Mouse (Mus musculus): ENCODE measurements around the gene Mbtd1. TPM values are rescaled to one million over a fixed set of nuclear protein-coding genes. Genes with fewer than 3 reads are reported as not detected.

Gene Mbtd1
- 16.9 and 19.5 TPM in 2 replicates for polyA plus RNA-seq (2014; fragmentation: Nextera tagmentation; extraction: Ambion mirVana)

- ATAC-seq (ENCODE audit: low FRiP score) (peak; percentile 97), DNase-seq (ENCODE audit: low spot score) (peak; percentile 98)
- no peaks in the 10 kb centered on the region for H3K9me3 ChIP-seq (ENCODE audit: control insufficient read depth, low read length)
- WGBS: 1% methylated on average over 77 of the region's 83 CpGs
- peaks cover 12% of the 10 kb centered on the region for H3K36me3 ChIP-seq (replicated peaks; ENCODE audit: control insufficient read depth, insufficient read depth)
- peak within 1 kb of the TSS; percentile 98 for H3K4me3 ChIP-seq (replicated peaks; ENCODE audit: low read length)
- peak within 1 kb of the TSS; percentile 90 for H3K4me2 ChIP-seq (replicated peaks)
- peaks cover 39% of the 10 kb centered on the region for H3K4me1 ChIP-seq (replicated peaks; ENCODE audit: control insufficient read depth, insufficient read depth, low read length)
- H3K27me3 ChIP-seq (ENCODE audit: control insufficient read depth, insufficient read depth, low read length): no peaks in the 10 kb centered on the region
- peak within 1 kb of the TSS; percentile 87 for H3K9ac ChIP-seq
- H3K27ac ChIP-seq: peak within 1 kb of the TSS; percentile 86
Observed at GRCm38 (mm10) chr11:93885572-93886410, at the start of gene Mbtd1, which contains the start of gene Utp18. Gene Mbtd1, plus strand, starts transcription at chr11:93885852. Gene Utp18, minus strand, starts transcription at chr11:93885766.

- H3K4me3 ChIP-seq (replicated peaks; ENCODE audit: low read length): no peak overlapping the region
- H3K4me2 ChIP-seq (replicated peaks): no peak overlapping the region
- DNase-seq (ENCODE audit: low spot score) (no peak), ATAC-seq (ENCODE audit: low FRiP score) (no peak)
- H3K27me3 ChIP-seq (ENCODE audit: control insufficient read depth, insufficient read depth, low read length): no peaks in the 10 kb centered on the region
- no peak overlapping the region for H3K27ac ChIP-seq
- no peaks in the 10 kb centered on the region for H3K4me1 ChIP-seq (replicated peaks; ENCODE audit: control insufficient read depth, insufficient read depth, low read length)
- H3K36me3 ChIP-seq (replicated peaks; ENCODE audit: control insufficient read depth, insufficient read depth): no peaks in the 10 kb centered on the region
- WGBS: 7% methylated on average over 2 of the region's 2 CpGs
- no peaks in the 10 kb centered on the region for H3K9me3 ChIP-seq (ENCODE audit: control insufficient read depth, low read length)
- no peak overlapping the region for H3K9ac ChIP-seq
Observed at GRCm38 (mm10) chr11:93847342-93847741, 38.3 kb upstream of the Mbtd1 start.

- DNase-seq (ENCODE audit: low spot score) (no peak), ATAC-seq (ENCODE audit: low FRiP score) (no peak)
- no peak overlapping the region for H3K4me2 ChIP-seq (replicated peaks)
- H3K27me3 ChIP-seq (ENCODE audit: control insufficient read depth, insufficient read depth, low read length): no peaks in the 10 kb centered on the region
- no peak overlapping the region for H3K9ac ChIP-seq
- H3K27ac ChIP-seq: no peak overlapping the region
- no peak overlapping the region for H3K4me3 ChIP-seq (replicated peaks; ENCODE audit: low read length)
- no peaks in the 10 kb centered on the region for H3K36me3 ChIP-seq (replicated peaks; ENCODE audit: control insufficient read depth, insufficient read depth)
- H3K4me1 ChIP-seq (replicated peaks; ENCODE audit: control insufficient read depth, insufficient read depth, low read length): no peaks in the 10 kb centered on the region
- 87% methylated on average over 3 of the region's 3 CpGs for WGBS
- no peaks in the 10 kb centered on the region for H3K9me3 ChIP-seq (ENCODE audit: control insufficient read depth, low read length)
Observed at GRCm38 (mm10) chr11:93852546-93852945, 33.1 kb upstream of the Mbtd1 start.

- Histone ChIP-seq H3K4me1 (replicated peaks; ENCODE audit: control insufficient read depth, insufficient read depth, low read length) (no peaks in the 10 kb centered on the region), H3K27ac (no peak overlapping the region), H3K9ac (no peak overlapping the region), H3K4me2 (replicated peaks) (no peak overlapping the region), H3K27me3 (ENCODE audit: control insufficient read depth, insufficient read depth, low read length) (no peaks in the 10 kb centered on the region), H3K36me3 (replicated peaks; ENCODE audit: control insufficient read depth, insufficient read depth) (peaks cover 24% of the 10 kb centered on the region), H3K9me3 (ENCODE audit: control insufficient read depth, low read length) (no peaks in the 10 kb centered on the region), H3K4me3 (replicated peaks; ENCODE audit: low read length) (no peak overlapping the region)
- ATAC-seq (ENCODE audit: low FRiP score) (no peak; the same call in 1 of the 2 replicates), DNase-seq (ENCODE audit: low spot score) (peak; percentile 97)
- WGBS: 6% methylated on average over 6 of the region's 6 CpGs
Observed at GRCm38 (mm10) chr11:93856284-93856955, 29.2 kb upstream of the Mbtd1 start.

- 87% methylated on average over 1 of the region's 1 CpGs for WGBS
- Histone ChIP-seq H3K27me3 (ENCODE audit: control insufficient read depth, insufficient read depth, low read length) (no peaks in the 10 kb centered on the region), H3K9ac (no peak overlapping the region), H3K4me2 (replicated peaks) (no peak overlapping the region), H3K4me3 (replicated peaks; ENCODE audit: low read length) (no peak overlapping the region), H3K4me1 (replicated peaks; ENCODE audit: control insufficient read depth, insufficient read depth, low read length) (no peaks in the 10 kb centered on the region), H3K27ac (no peak overlapping the region), H3K36me3 (replicated peaks; ENCODE audit: control insufficient read depth, insufficient read depth) (peaks cover 50% of the 10 kb centered on the region), H3K9me3 (ENCODE audit: control insufficient read depth, low read length) (no peaks in the 10 kb centered on the region)
- no peak for DNase-seq (ENCODE audit: low spot score)
- ATAC-seq (ENCODE audit: low FRiP score): no peak
Observed at GRCm38 (mm10) chr11:93860540-93861172, 25.0 kb upstream of the Mbtd1 start.

- H3K9ac ChIP-seq: no peak overlapping the region
- H3K27ac ChIP-seq: no peak overlapping the region
- H3K36me3 ChIP-seq (replicated peaks; ENCODE audit: control insufficient read depth, insufficient read depth): peaks cover 56% of the 10 kb centered on the region
- ATAC-seq (ENCODE audit: low FRiP score): no peak
- H3K4me2 ChIP-seq (replicated peaks): no peak overlapping the region
- no peaks in the 10 kb centered on the region for H3K4me1 ChIP-seq (replicated peaks; ENCODE audit: control insufficient read depth, insufficient read depth, low read length)
- H3K27me3 ChIP-seq (ENCODE audit: control insufficient read depth, insufficient read depth, low read length): no peaks in the 10 kb centered on the region
- WGBS: 88% methylated on average over 2 of the region's 2 CpGs
- no peaks in the 10 kb centered on the region for H3K9me3 ChIP-seq (ENCODE audit: control insufficient read depth, low read length)
- H3K4me3 ChIP-seq (replicated peaks; ENCODE audit: low read length): no peak overlapping the region
- no peak for DNase-seq (ENCODE audit: low spot score)
Observed at GRCm38 (mm10) chr11:93861193-93861592, 24.5 kb upstream of the Mbtd1 start.

GRCm38 (mm10) chr11:93862045-93862623 lies 23.5 kb upstream of the Mbtd1 start:
- Histone ChIP-seq H3K9ac (no peak overlapping the region), H3K9me3 (ENCODE audit: control insufficient read depth, low read length) (no peaks in the 10 kb centered on the region), H3K4me3 (replicated peaks; ENCODE audit: low read length) (no peak overlapping the region), H3K36me3 (replicated peaks; ENCODE audit: control insufficient read depth, insufficient read depth) (peaks cover 65% of the 10 kb centered on the region), H3K27ac (no peak overlapping the region), H3K27me3 (ENCODE audit: control insufficient read depth, insufficient read depth, low read length) (no peaks in the 10 kb centered on the region), H3K4me1 (replicated peaks; ENCODE audit: control insufficient read depth, insufficient read depth, low read length) (no peaks in the 10 kb centered on the region), H3K4me2 (replicated peaks) (no peak overlapping the region)
- no peak for DNase-seq (ENCODE audit: low spot score)
- WGBS: 89% methylated on average over 4 of the region's 4 CpGs
- no peak for ATAC-seq (ENCODE audit: low FRiP score)

- H3K4me2 ChIP-seq (replicated peaks): no peak overlapping the region
- DNase-seq (ENCODE audit: low spot score) (no peak), ATAC-seq (ENCODE audit: low FRiP score) (no peak)
- H3K4me1 ChIP-seq (replicated peaks; ENCODE audit: control insufficient read depth, insufficient read depth, low read length): no peaks in the 10 kb centered on the region
- peaks cover 70% of the 10 kb centered on the region for H3K36me3 ChIP-seq (replicated peaks; ENCODE audit: control insufficient read depth, insufficient read depth)
- no peak overlapping the region for H3K4me3 ChIP-seq (replicated peaks; ENCODE audit: low read length)
- 91% methylated on average over 1 of the region's 1 CpGs for WGBS
- no peak overlapping the region for H3K9ac ChIP-seq
- H3K27ac ChIP-seq: no peak overlapping the region
- H3K9me3 ChIP-seq (ENCODE audit: control insufficient read depth, low read length): no peaks in the 10 kb centered on the region
- H3K27me3 ChIP-seq (ENCODE audit: control insufficient read depth, insufficient read depth, low read length): no peaks in the 10 kb centered on the region
Observed at GRCm38 (mm10) chr11:93862638-93863037, 23.0 kb upstream of the Mbtd1 start.

- Histone ChIP-seq H3K36me3 (replicated peaks; ENCODE audit: control insufficient read depth, insufficient read depth) (peaks cover 29% of the 10 kb centered on the region), H3K9ac (peak overlapping the region; percentile 87), H3K27me3 (ENCODE audit: control insufficient read depth, insufficient read depth, low read length) (no peaks in the 10 kb centered on the region), H3K4me1 (replicated peaks; ENCODE audit: control insufficient read depth, insufficient read depth, low read length) (peaks cover 35% of the 10 kb centered on the region), H3K27ac (no peak overlapping the region), H3K4me3 (replicated peaks; ENCODE audit: low read length) (peak overlapping the region; percentile 98), H3K4me2 (replicated peaks) (peak overlapping the region; percentile 75), H3K9me3 (ENCODE audit: control insufficient read depth, low read length) (no peaks in the 10 kb centered on the region)
- DNase-seq (ENCODE audit: low spot score) (no peak), ATAC-seq (ENCODE audit: low FRiP score) (no peak)
- WGBS: 91% methylated on average over 4 of the region's 4 CpGs
Observed at GRCm38 (mm10) chr11:93884068-93884467, 1.6 kb upstream of the Mbtd1 start.

Data from hindbrain, embryonic 14.5 days (tissue).